Mouse (Mus musculus) kidney, adult 2 months (tissue): Measurements from ENCODE around the gene Large2. TPM values are rescaled to one million over a fixed set of nuclear protein-coding genes. Genes with fewer than 3 reads are reported as not detected.

Experiments used
- DNase-seq: peaks from one replicate; pipeline ENCODE4 v3.0.0; 2021
- H3K27ac ChIP-seq: fragments of 200-500 bp; 2 replicates; pipeline ENCODE4 v1.5.1; 2012; ENCODE audit warnings: low read depth, low read length, control low read depth, inconsistent platforms; ENCODE audit not compliant: insufficient read depth
- H3K27me3 ChIP-seq: fragments of 200-500 bp; replicated peaks from 2 replicates; pipeline ENCODE4 v1.6.1; 2012; ENCODE audit warnings: mild to moderate bottlenecking, moderate library complexity, low read length, inconsistent platforms; ENCODE audit not compliant: control insufficient read depth, insufficient read depth
- H3K36me3 ChIP-seq: fragments of 200-500 bp; 2 replicates; pipeline ENCODE4 v1.6.1; 2012; ENCODE audit warnings: mild to moderate bottlenecking, moderate library complexity, low read length, inconsistent platforms; ENCODE audit not compliant: control insufficient read depth, insufficient read depth
- H3K4me1 ChIP-seq: fragments of 200-500 bp; 2 replicates; pipeline ENCODE4 v1.6.1; 2011; ENCODE audit warnings: low read length; ENCODE audit not compliant: control insufficient read depth, insufficient read depth
- H3K4me3 ChIP-seq: fragments of 200-500 bp; 2 replicates; pipeline ENCODE4 v1.5.1; 2011; ENCODE audit warnings: mild to moderate bottlenecking, low read depth, low read length, control low read depth; ENCODE audit not compliant: insufficient read depth
- CTCF ChIP-seq: fragments of 200-500 bp; conservative IDR thresholded peaks from 2 replicates; pipeline ENCODE4 v1.5.1; 2011; ENCODE audit warnings: low read depth, mild to moderate bottlenecking, control low read depth, low read length, moderate library complexity, mixed read lengths; ENCODE audit not compliant: insufficient read depth, insufficient read length
- POLR2A ChIP-seq: fragments of 200-500 bp; IDR thresholded peaks from one replicate; pipeline ENCODE4 v1.6.1; 2011; ENCODE audit warnings: low read depth, low read length, control low read depth
- WGBS: fragments of 180-500 bp; shearing (Covaris S2); methylation state at CpG from one replicate; pipeline ENCODE4 v1.1.7; 2018; 5-methylcytosine and 5-hydroxymethylcytosine counted together
- polyA plus RNA-seq: library from polyadenylated mRNA; depleted of rRNA; stranded (reverse); fragments of >200 nt; gene quantifications from 2 replicates; pipeline ENCODE4 v1.2.3, GENCODE M21; 2012

Large2 gene
- polyA plus RNA-seq, 1 experiment = 54.1 TPM

GRCm38 (mm10) chr2:92390206-92390930 is 15.7 kb upstream of the Large2 start:
- H3K27ac ChIP-seq = no peak overlapping the region
- DNase-seq = peak; percentile 49
- H3K36me3 ChIP-seq = no peaks in the 10 kb centered on the region
- no peaks in the 10 kb centered on the region; the same call in 1 of the 2 replicates for H3K4me1 ChIP-seq
- no peaks in the 10 kb centered on the region for H3K27me3 ChIP-seq
- no peak for TF ChIP-seq POLR2A
- TF ChIP-seq CTCF = no peak
- 68% methylated on average over 6 of the region's 6 CpGs for WGBS
- H3K4me3 ChIP-seq = no peak overlapping the region

GRCm38 (mm10) chr2:92389645-92390044 is 15.0 kb upstream of the Large2 start:
- no peak for DNase-seq

GRCm38 (mm10) chr2:92388891-92389641 is 14.4 kb upstream of the Large2 start:
- H3K4me3 ChIP-seq = peak overlapping the region; percentile 68
- DNase-seq = peak; percentile 88
- no peaks in the 10 kb centered on the region for H3K36me3 ChIP-seq
- peak overlapping the region; percentile 63; the same call in 1 of the 2 replicates for H3K27ac ChIP-seq
- H3K27me3 ChIP-seq = no peaks in the 10 kb centered on the region
- H3K4me1 ChIP-seq = no peaks in the 10 kb centered on the region; the same call in 1 of the 2 replicates
- WGBS = 1% methylated on average over 62 of the region's 62 CpGs
- TF ChIP-seq POLR2A = no peak

More at GRCm38 (mm10) chr2:92389645-92390044, 15.0 kb upstream of the Large2 start:
- Histone ChIP-seq H3K4me1 (no peaks in the 10 kb centered on the region; the same call in 1 of the 2 replicates), H3K36me3 (no peaks in the 10 kb centered on the region), H3K27ac (peak overlapping the region; percentile 63; the same call in 1 of the 2 replicates), H3K4me3 (peak overlapping the region; percentile 68), H3K27me3 (no peaks in the 10 kb centered on the region)
- WGBS = 28% methylated on average over 10 of the region's 10 CpGs
- no peak for TF ChIP-seq POLR2A
- no peak for TF ChIP-seq CTCF

GRCm38 (mm10) chr2:92388081-92388517 is 13.4 kb upstream of the Large2 start:
- no peaks in the 10 kb centered on the region for H3K27me3 ChIP-seq
- H3K27ac ChIP-seq = no peak overlapping the region
- TF ChIP-seq POLR2A (no peak), CTCF (no peak)
- no peak for DNase-seq
- H3K36me3 ChIP-seq = no peaks in the 10 kb centered on the region
- no peaks in the 10 kb centered on the region; the same call in 1 of the 2 replicates for H3K4me1 ChIP-seq
- no peak overlapping the region for H3K4me3 ChIP-seq
- WGBS = 61% methylated on average over 3 of the region's 3 CpGs

GRCm38 (mm10) chr2:92387646-92388045 is 13.0 kb upstream of the Large2 start:
- TF ChIP-seq CTCF (no peak), POLR2A (no peak)

GRCm38 (mm10) chr2:92386821-92387570 is 12.3 kb upstream of the Large2 start:
- no peak for TF ChIP-seq CTCF
- no peak for TF ChIP-seq POLR2A
- no peaks in the 10 kb centered on the region for H3K36me3 ChIP-seq
- H3K4me3 ChIP-seq = no peak overlapping the region

More at GRCm38 (mm10) chr2:92387646-92388045, 13.0 kb upstream of the Large2 start:
- Histone ChIP-seq H3K27me3 (no peaks in the 10 kb centered on the region), H3K4me1 (no peaks in the 10 kb centered on the region; the same call in 1 of the 2 replicates), H3K27ac (no peak overlapping the region), H3K36me3 (no peaks in the 10 kb centered on the region), H3K4me3 (no peak overlapping the region)
- DNase-seq = no peak
- 84% methylated on average over 4 of the region's 4 CpGs for WGBS

More at GRCm38 (mm10) chr2:92386821-92387570, 12.3 kb upstream of the Large2 start:
- H3K27ac ChIP-seq = no peak overlapping the region
- WGBS = 91% methylated on average over 30 of the region's 30 CpGs
- H3K27me3 ChIP-seq = no peaks in the 10 kb centered on the region
- DNase-seq = no peak
- no peaks in the 10 kb centered on the region; the same call in 1 of the 2 replicates for H3K4me1 ChIP-seq
